Mouse (Mus musculus) intestine, embryonic 14.5 days (tissue): ENCODE results near the gene Cbx2. TPM values are rescaled to one million over a fixed set of nuclear protein-coding genes. Genes with fewer than 3 reads are reported as not detected.

Experiments used
- ATAC-seq: fragments of 200-750 bp; cut with Nextera tagmentation; replicated peaks from 2 replicates; pipeline ENCODE4 v1.8.0; 2017; ENCODE audit warnings: low read depth, moderate number of reproducible peaks, moderate TSS enrichment, moderate library complexity; ENCODE audit not compliant: low FRiP score, low TSS enrichment
- DNase-seq: peaks from one replicate; pipeline ENCODE4 v3.0.0-alpha.2; 2018; ENCODE audit warnings: low spot score
- H3K27ac ChIP-seq: fragments of 300-500 bp; sonication (generic); 2 replicates; pipeline ENCODE4 v1.5.1; 2014; ENCODE audit warnings: low read depth, mild to moderate bottlenecking, control low read depth
- H3K27me3 ChIP-seq: fragments of 300-500 bp; sonication (generic); replicated peaks from 2 replicates; pipeline ENCODE4 v1.6.1; 2014; ENCODE audit warnings: low read length, control low read depth; ENCODE audit not compliant: control insufficient read depth, insufficient read depth
- H3K36me3 ChIP-seq: fragments of 300-500 bp; sonication (generic); 2 replicates; pipeline ENCODE4 v1.6.1; 2014; ENCODE audit warnings: low read length, control low read depth; ENCODE audit not compliant: control insufficient read depth, insufficient read depth
- H3K4me1 ChIP-seq: fragments of 300-500 bp; sonication (generic); replicated peaks from 2 replicates; pipeline ENCODE4 v1.6.1; 2014; ENCODE audit warnings: low read length, control low read depth, mixed read lengths; ENCODE audit not compliant: control insufficient read depth, insufficient read depth
- H3K4me2 ChIP-seq: fragments of 300-500 bp; sonication (generic); 2 replicates; pipeline ENCODE4 v1.6.1; 2014; ENCODE audit warnings: low read length
- H3K4me3 ChIP-seq: fragments of 300-500 bp; sonication (generic); 2 replicates; pipeline ENCODE4 v1.5.1; 2014; ENCODE audit warnings: low read depth, low read length, control low read depth, mixed read lengths
- H3K9ac ChIP-seq: fragments of 300-500 bp; sonication (generic); 2 replicates; pipeline ENCODE4 v1.6.1; 2014; ENCODE audit warnings: mild to moderate bottlenecking, low read length
- H3K9me3 ChIP-seq: fragments of 300-500 bp; sonication (generic); 2 replicates; pipeline ENCODE4 v1.6.1; 2016; ENCODE audit warnings: low read length, control low read depth; ENCODE audit not compliant: control insufficient read depth
- WGBS: fragments of 180-500 bp; shearing (Covaris S2); extraction: QIAGEN DNeasy Blood & Tissue Kit; methylation state at CpG from one replicate; pipeline ENCODE4 v1.1.7; 2014; 5-methylcytosine and 5-hydroxymethylcytosine counted together
- polyA plus RNA-seq: library from polyadenylated mRNA; unstranded; fragments of >200 nt; fragmentation: Nextera tagmentation; extraction: Ambion mirVana; gene quantifications from 2 replicates; pipeline ENCODE4 v1.2.1, GENCODE M21; 2014

Cbx2 gene
- polyA plus RNA-seq, 1 experiment from 2014 or later: 32.0 TPM

- no peak overlapping the region for H3K4me2 ChIP-seq
- H3K9ac ChIP-seq: no peak overlapping the region
- WGBS: 6% methylated on average over 4 of the region's 4 CpGs
- no peak overlapping the region for H3K27ac ChIP-seq
- ATAC-seq: no peak
- H3K9me3 ChIP-seq: no peaks in the 10 kb centered on the region
- peaks cover 7% of the 10 kb centered on the region for H3K36me3 ChIP-seq
- DNase-seq: no peak
- H3K4me3 ChIP-seq: no peak overlapping the region
- peaks cover 81% of the 10 kb centered on the region for H3K27me3 ChIP-seq
- H3K4me1 ChIP-seq: peaks cover 49% of the 10 kb centered on the region
Observed at GRCm38 (mm10) chr11:119043273-119043540, 20.4 kb downstream of the Cbx2 start.

GRCm38 (mm10) chr11:119043761-119044550 lies 21.2 kb downstream of the Cbx2 start:
- Histone ChIP-seq H3K4me1 (peaks cover 49% of the 10 kb centered on the region), H3K9me3 (no peaks in the 10 kb centered on the region), H3K4me2 (no peak overlapping the region), H3K27ac (no peak overlapping the region), H3K36me3 (peaks cover 2% of the 10 kb centered on the region), H3K4me3 (no peak overlapping the region), H3K9ac (no peak overlapping the region), H3K27me3 (peaks cover 81% of the 10 kb centered on the region)
- no peak for ATAC-seq
- peak; percentile 74 for DNase-seq
- WGBS: 3% methylated on average over 10 of the region's 10 CpGs

GRCm38 (mm10) chr11:119044551-119045337 lies 22.0 kb downstream of the Cbx2 start:
- Histone ChIP-seq H3K4me2 (no peak overlapping the region), H3K27ac (no peak overlapping the region), H3K9me3 (no peaks in the 10 kb centered on the region), H3K4me3 (0 out of 2 replicates have a peak overlapping the region, but pooled peaks have one; percentile 10), H3K36me3 (no peaks in the 10 kb centered on the region), H3K4me1 (peaks cover 47% of the 10 kb centered on the region), H3K9ac (no peak overlapping the region), H3K27me3 (peaks cover 87% of the 10 kb centered on the region)
- WGBS: 3% methylated on average over 41 of the region's 41 CpGs
- DNase-seq: peak; percentile 77
- ATAC-seq: no peak

GRCm38 (mm10) chr11:119046601-119047245 lies 24.0 kb downstream of the Cbx2 start:
- Histone ChIP-seq H3K36me3 (no peaks in the 10 kb centered on the region), H3K9me3 (no peaks in the 10 kb centered on the region), H3K27me3 (peaks cover 100% of the 10 kb centered on the region), H3K27ac (no peak overlapping the region), H3K4me2 (peak overlapping the region; percentile 53), H3K4me3 (peak overlapping the region; percentile 25), H3K4me1 (peaks cover 36% of the 10 kb centered on the region), H3K9ac (no peak overlapping the region)
- ATAC-seq (no peak; the same call in none of the 2 replicates), DNase-seq (peak; percentile 78)
- 2% methylated on average over 39 of the region's 39 CpGs for WGBS

- under 1% methylated on average over 41 of the region's 43 CpGs for WGBS
- peak; percentile 73 for DNase-seq
- peaks cover 33% of the 10 kb centered on the region; the same call in 1 of the 2 replicates for H3K4me1 ChIP-seq
Observed at GRCm38 (mm10) chr11:119047261-119048132, 24.7 kb downstream of the Cbx2 start.

GRCm38 (mm10) chr11:119048133-119048510 lies 25.4 kb downstream of the Cbx2 start:
- DNase-seq (no peak), ATAC-seq (no peak)
- H3K9ac ChIP-seq: no peak overlapping the region
- H3K36me3 ChIP-seq: no peaks in the 10 kb centered on the region
- no peak overlapping the region for H3K27ac ChIP-seq
- peaks cover 33% of the 10 kb centered on the region; the same call in 1 of the 2 replicates for H3K4me1 ChIP-seq
- H3K4me3 ChIP-seq: no peak overlapping the region
- under 1% methylated on average over 13 of the region's 13 CpGs for WGBS
- peaks cover 100% of the 10 kb centered on the region for H3K27me3 ChIP-seq
- no peaks in the 10 kb centered on the region for H3K9me3 ChIP-seq
- H3K4me2 ChIP-seq: no peak overlapping the region

More at GRCm38 (mm10) chr11:119047261-119048132, 24.7 kb downstream of the Cbx2 start:
- Histone ChIP-seq H3K27ac (no peak overlapping the region), H3K9me3 (no peaks in the 10 kb centered on the region), H3K27me3 (peaks cover 100% of the 10 kb centered on the region), H3K9ac (no peak overlapping the region), H3K4me2 (peak overlapping the region; percentile 53), H3K4me3 (peak overlapping the region; percentile 25; the same call in 1 of the 2 replicates), H3K36me3 (no peaks in the 10 kb centered on the region)
- no peak; the same call in 1 of the 2 replicates for ATAC-seq

GRCm38 (mm10) chr11:119050361-119050760 lies 27.6 kb downstream of the Cbx2 start:
- Histone ChIP-seq H3K4me1 (peaks cover 33% of the 10 kb centered on the region; the same call in 1 of the 2 replicates), H3K4me3 (no peak overlapping the region), H3K27ac (no peak overlapping the region), H3K27me3 (peaks cover 96% of the 10 kb centered on the region), H3K9me3 (no peaks in the 10 kb centered on the region), H3K9ac (no peak overlapping the region), H3K4me2 (no peak overlapping the region), H3K36me3 (no peaks in the 10 kb centered on the region)
- WGBS: 0% methylated on average over 2 of the region's 2 CpGs
- DNase-seq: no peak
- ATAC-seq: no peak

- no peaks in the 10 kb centered on the region for H3K36me3 ChIP-seq
- peaks cover 31% of the 10 kb centered on the region; the same call in 1 of the 2 replicates for H3K4me1 ChIP-seq
- no peak for ATAC-seq
- DNase-seq: no peak
- H3K4me3 ChIP-seq: no peak overlapping the region
- H3K27me3 ChIP-seq: peaks cover 94% of the 10 kb centered on the region
- H3K27ac ChIP-seq: no peak overlapping the region
- H3K9me3 ChIP-seq: no peaks in the 10 kb centered on the region
- no peak overlapping the region for H3K9ac ChIP-seq
- no peak overlapping the region for H3K4me2 ChIP-seq
Observed at GRCm38 (mm10) chr11:119051426-119051825, 28.7 kb downstream of the Cbx2 start.
